Mouse (Mus musculus) limb, embryonic 14.5 days (tissue): ENCODE measurements around the gene Sipa1l1. TPM values are rescaled to one million over a fixed set of nuclear protein-coding genes. Genes with fewer than 3 reads are reported as not detected.
A peak's percentile ranks its signal among the peaks of the same experiment; 100 is the strongest.

Source experiments
- ATAC-seq: fragments of 200-750 bp; cut with Nextera tagmentation; 2 replicates; pipeline ENCODE4 v1.8.0; 2017; ENCODE audit warnings: low read depth, moderate number of reproducible peaks, moderate TSS enrichment; ENCODE audit not compliant: low FRiP score
- DNase-seq: peaks from one replicate; pipeline ENCODE4 v3.0.0-alpha.2; 2015; ENCODE audit warnings: low spot score
- H3K27ac ChIP-seq: fragments of 300-500 bp; sonication (generic); replicated peaks from 2 replicates; pipeline ENCODE4 v1.5.1; 2014; ENCODE audit warnings: low read depth, mild to moderate bottlenecking, low read length, moderate library complexity, mixed read lengths
- H3K27me3 ChIP-seq: fragments of 300-500 bp; sonication (generic); 2 replicates; pipeline ENCODE4 v1.6.1; 2014; ENCODE audit warnings: low read length, mixed read lengths; ENCODE audit not compliant: control insufficient read depth, insufficient read depth
- H3K36me3 ChIP-seq: fragments of 300-500 bp; sonication (generic); 2 replicates; pipeline ENCODE4 v1.6.1; 2014; ENCODE audit warnings: mild to moderate bottlenecking, low read length, moderate library complexity, mixed read lengths; ENCODE audit not compliant: control insufficient read depth, insufficient read depth
- H3K4me1 ChIP-seq: fragments of 300-500 bp; sonication (generic); 2 replicates; pipeline ENCODE4 v1.6.1; 2014; ENCODE audit warnings: antibody characterized with exemption, low read length, mixed read lengths; ENCODE audit not compliant: control insufficient read depth, insufficient read depth
- H3K4me2 ChIP-seq: fragments of 300-500 bp; sonication (generic); replicated peaks from 2 replicates; pipeline ENCODE4 v1.6.1; 2014; ENCODE audit warnings: low read depth, mild to moderate bottlenecking, low read length, moderate library complexity; ENCODE audit not compliant: severe bottlenecking
- H3K4me3 ChIP-seq: fragments of 300-500 bp; sonication (generic); replicated peaks from 2 replicates; pipeline ENCODE4 v1.5.1; 2014; ENCODE audit warnings: low read length
- H3K9ac ChIP-seq: fragments of 300-500 bp; sonication (generic); 2 replicates; pipeline ENCODE4 v1.6.1; 2014; ENCODE audit warnings: mild to moderate bottlenecking, low read depth, low read length, moderate library complexity; ENCODE audit not compliant: severe bottlenecking
- H3K9me3 ChIP-seq: fragments of 300-500 bp; sonication (generic); 2 replicates; pipeline ENCODE4 v1.6.1; 2016; ENCODE audit warnings: low read length; ENCODE audit not compliant: control insufficient read depth
- POLR2A ChIP-seq: fragments of 200-500 bp; IDR thresholded peaks from 2 replicates; pipeline ENCODE4 v1.8.0; 2012; ENCODE audit warnings: inconsistent platforms, mild to moderate bottlenecking, moderate library complexity, borderline replicate concordance; ENCODE audit not compliant: insufficient read depth, insufficient read length; ENCODE audit errors: extremely low read depth
- WGBS: fragments of 180-500 bp; shearing (Covaris S2); extraction: QIAGEN DNeasy Blood & Tissue Kit; methylation state at CpG from one replicate; pipeline ENCODE4 v1.1.7; 2014; 5-methylcytosine and 5-hydroxymethylcytosine counted together
- polyA plus RNA-seq, 2 experiments: library from polyadenylated mRNA; depleted of rRNA in 1 of 2; stranded (reverse) in 1 of 2; unstranded in 1 of 2; fragments of >200 nt; fragmentation: Nextera tagmentation in 1 of 2; extraction: Ambion mirVana in 1 of 2; gene quantifications; 2 replicates each; pipeline versions ENCODE4 v1.2.1 to v1.2.3; 2012 to 2014

Sipa1l1 gene
- polyA plus RNA-seq, 2 experiments = 29.5 to 31.0 TPM

GRCm38 (mm10) chr12:82334550-82334949 is 165.4 kb downstream of the Sipa1l1 start:
- no peaks in the 10 kb centered on the region for H3K27me3 ChIP-seq
- no peaks in the 10 kb centered on the region for H3K36me3 ChIP-seq
- no peak overlapping the region for H3K9ac ChIP-seq
- TF ChIP-seq POLR2A = no peak
- H3K4me3 ChIP-seq = no peak overlapping the region
- no peak overlapping the region; the same call in 1 of the 2 replicates for H3K27ac ChIP-seq
- peaks cover 28% of the 10 kb centered on the region for H3K4me1 ChIP-seq
- DNase-seq (no peak), ATAC-seq (no peak)
- H3K9me3 ChIP-seq = no peaks in the 10 kb centered on the region
- H3K4me2 ChIP-seq = no peak overlapping the region
- WGBS = 61% methylated on average over 4 of the region's 4 CpGs

- ATAC-seq (no peak), DNase-seq (no peak)
- WGBS = 24% methylated on average over 1 of the region's 1 CpGs
- TF ChIP-seq POLR2A = no peak
- H3K4me1 ChIP-seq = peaks cover 29% of the 10 kb centered on the region
- no peaks in the 10 kb centered on the region for H3K27me3 ChIP-seq
- no peak overlapping the region for H3K27ac ChIP-seq
- no peak overlapping the region for H3K9ac ChIP-seq
- no peak overlapping the region for H3K4me2 ChIP-seq
- H3K4me3 ChIP-seq = no peak overlapping the region
- no peaks in the 10 kb centered on the region for H3K36me3 ChIP-seq
- no peaks in the 10 kb centered on the region for H3K9me3 ChIP-seq
These were observed 166.0 kb downstream of the Sipa1l1 start for GRCm38 (mm10) chr12:82335095-82335494.

GRCm38 (mm10) chr12:82338550-82338949 is 169.4 kb downstream of the Sipa1l1 start:
- H3K27me3 ChIP-seq = no peaks in the 10 kb centered on the region
- no peak overlapping the region for H3K4me2 ChIP-seq
- no peaks in the 10 kb centered on the region for H3K9me3 ChIP-seq
- no peak for DNase-seq
- H3K9ac ChIP-seq = no peak overlapping the region
- peaks cover 12% of the 10 kb centered on the region for H3K36me3 ChIP-seq
- WGBS = 71% methylated on average over 4 of the region's 4 CpGs
- TF ChIP-seq POLR2A = no peak
- peaks cover 21% of the 10 kb centered on the region for H3K4me1 ChIP-seq
- ATAC-seq = no peak
- H3K4me3 ChIP-seq = no peak overlapping the region
- no peak overlapping the region for H3K27ac ChIP-seq

GRCm38 (mm10) chr12:82339221-82339861 is 170.2 kb downstream of the Sipa1l1 start:
- H3K36me3 ChIP-seq = peaks cover 12% of the 10 kb centered on the region
- 17% methylated on average over 18 of the region's 18 CpGs for WGBS
- no peaks in the 10 kb centered on the region for H3K9me3 ChIP-seq
- peak overlapping the region; percentile 29 for H3K9ac ChIP-seq
- no peak overlapping the region for H3K27ac ChIP-seq
- peaks cover 14% of the 10 kb centered on the region for H3K4me1 ChIP-seq
- peak overlapping the region; percentile 7; the same call in 1 of the 2 replicates for H3K4me3 ChIP-seq
- no peak for ATAC-seq
- H3K27me3 ChIP-seq = no peaks in the 10 kb centered on the region
- no peak for TF ChIP-seq POLR2A
- peak overlapping the region; percentile 44 for H3K4me2 ChIP-seq
- DNase-seq = no peak

GRCm38 (mm10) chr12:82340196-82340918 is 171.2 kb downstream of the Sipa1l1 start:
- no peak overlapping the region; the same call in 1 of the 2 replicates for H3K4me2 ChIP-seq
- peaks cover 9% of the 10 kb centered on the region; the same call in 1 of the 2 replicates for H3K4me1 ChIP-seq
- ATAC-seq = no peak
- no peak for TF ChIP-seq POLR2A
- WGBS = 82% methylated on average over 6 of the region's 6 CpGs
- no peak overlapping the region for H3K4me3 ChIP-seq
- H3K9ac ChIP-seq = no peak overlapping the region
- no peak for DNase-seq
- H3K9me3 ChIP-seq = no peaks in the 10 kb centered on the region
- no peaks in the 10 kb centered on the region for H3K27me3 ChIP-seq
- H3K36me3 ChIP-seq = peaks cover 12% of the 10 kb centered on the region
- H3K27ac ChIP-seq = no peak overlapping the region
